Comparison of ENCODE assay signal across 11 mouse cellular contexts in the genomic region with DNA sequence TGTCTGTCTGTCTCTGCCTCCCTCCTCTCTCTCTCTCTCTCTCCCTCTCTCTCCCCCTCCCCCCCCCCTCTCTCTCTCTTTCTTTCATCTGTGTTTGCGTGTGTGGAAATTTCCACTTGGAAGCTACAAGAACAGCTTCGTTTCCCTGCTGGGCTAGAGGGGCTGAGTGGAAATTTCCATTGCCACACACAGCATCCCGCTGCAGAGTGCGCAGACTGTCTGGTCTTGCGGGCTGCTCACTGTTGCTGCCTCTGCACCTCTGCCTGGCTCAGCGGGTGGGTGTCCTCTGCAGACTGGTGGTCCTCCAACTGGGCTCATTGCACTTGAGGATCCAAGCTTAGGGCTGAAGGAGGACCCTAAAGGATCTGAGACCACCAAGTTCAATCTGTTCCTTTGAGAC. TPM values are rescaled to one million over a fixed set of nuclear protein-coding genes. Genes with fewer than 3 reads are reported as not detected.
A peak's percentile ranks its signal among the peaks of the same experiment; 100 is the strongest.
DNase-seq lines count a peak whose midpoint lies in the region; ATAC-seq and TF ChIP-seq lines count a peak whose summit lies in the region.
"Had no signal": no experiment of that assay in that cellular context is flagged by ENCODE, and none has a peak within 500 bp of the region (broad histone marks: within the 10 kb centered on the region; RNA-seq: fewer than 3 reads in every experiment).

No protein-coding gene starts in this region.

- peak overlapping the region; percentile 82 for H3K27ac ChIP-seq in kidney, adult 2 months (ENCODE audit: insufficient read depth, low read depth, low read length)
- H3K27ac ChIP-seq in kidney, embryonic 15.5 days, result no peak overlapping the region
- H3K27ac ChIP-seq in kidney, postnatal 0 days, result no peak overlapping the region
- H3K27ac ChIP-seq in midbrain, embryonic 11.5 days (ENCODE audit: low read depth, low read length), result no peak overlapping the region
- H3K27ac ChIP-seq: forebrain, embryonic 12.5 days; stomach, postnatal 0 days had no signal

- peak; percentile 5 for TF ChIP-seq POLR2A in kidney, adult 2 months (IDR thresholded peaks at IDR 0.05; ENCODE audit: low read depth, low read length)

- TF ChIP-seq CTCF in kidney, adult 2 months (conservative IDR thresholded peaks at IDR 0.05; ENCODE audit: insufficient read depth, insufficient read length, low read depth, low read length), result no peak
- TF ChIP-seq CTCF in kidney, postnatal 0 days (IDR thresholded peaks at IDR 0.05; ENCODE audit: low read depth), result no peak

- no peak overlapping the region for H3K4me2 ChIP-seq in kidney, embryonic 15.5 days
- H3K4me2 ChIP-seq in kidney, postnatal 0 days (ENCODE audit: low read length), result no peak overlapping the region
- H3K4me2 ChIP-seq in midbrain, embryonic 11.5 days, result no peak overlapping the region
- H3K4me2 ChIP-seq: forebrain, embryonic 12.5 days had no signal

- DNase-seq in adrenal gland, adult 2 months, result peak; percentile 74
- DNase-seq in adrenal gland, adult 18-20 months (ENCODE audit: low spot score in 2 of 2), result no peak
- DNase-seq in kidney, adult 2 months, result peak; percentile 75
- peak; percentile 74 for DNase-seq in adrenal gland, postnatal 14 days
- DNase-seq in kidney, postnatal 0 days (ENCODE audit: low spot score), result peak; percentile 33
- no peak for DNase-seq in thymus, adult 18-20 months
- DNase-seq in midbrain, embryonic 11.5 days (ENCODE audit: low spot score, missing footprints), result no peak
- DNase-seq: lung, adult 18-20 months had no signal

- WGBS in kidney, adult 2 months, result 21% methylated on average over 6 of the region's 6 CpGs
- 57% methylated on average over 6 of the region's 6 CpGs for WGBS in kidney, embryonic 15.5 days
- 41% methylated on average over 6 of the region's 6 CpGs for WGBS in kidney, postnatal 0 days
- 57% methylated on average over 6 of the region's 6 CpGs for WGBS in midbrain, embryonic 11.5 days

- no peak overlapping the region for H3K4me3 ChIP-seq in kidney, adult 2 months (ENCODE audit: insufficient read depth, low read depth, low read length)
- no peak overlapping the region for H3K4me3 ChIP-seq in kidney, embryonic 15.5 days (replicated peaks)
- no peak overlapping the region for H3K4me3 ChIP-seq in kidney, postnatal 0 days (replicated peaks; ENCODE audit: low read depth, low read length)
- H3K4me3 ChIP-seq in midbrain, embryonic 11.5 days (ENCODE audit: low read depth, low read length), result no peak overlapping the region
- H3K4me3 ChIP-seq: forebrain, embryonic 12.5 days had no signal

- no peak for ATAC-seq in kidney, embryonic 15.5 days (replicated peaks; ENCODE audit: low FRiP score)
- ATAC-seq in kidney, postnatal 0 days (replicated peaks; ENCODE audit: low FRiP score, low read depth), result no peak
- no peak for ATAC-seq in midbrain, embryonic 11.5 days (ENCODE audit: low FRiP score)

- no peaks in the 10 kb centered on the region for H3K36me3 ChIP-seq in kidney, adult 2 months (ENCODE audit: control insufficient read depth, insufficient read depth, low read length)
- H3K36me3 ChIP-seq in kidney, embryonic 15.5 days, result no peaks in the 10 kb centered on the region
- no peaks in the 10 kb centered on the region for H3K36me3 ChIP-seq in kidney, postnatal 0 days (ENCODE audit: insufficient read depth, low read length)
- no peaks in the 10 kb centered on the region for H3K36me3 ChIP-seq in midbrain, embryonic 11.5 days (ENCODE audit: control insufficient read depth, insufficient read depth, low read length)
- H3K36me3 ChIP-seq: forebrain, embryonic 12.5 days had no signal

- H3K9me3 ChIP-seq in kidney, embryonic 15.5 days (replicated peaks), result no peaks in the 10 kb centered on the region
- H3K9me3 ChIP-seq in kidney, postnatal 0 days (replicated peaks; ENCODE audit: low read length), result no peaks in the 10 kb centered on the region
- no peaks in the 10 kb centered on the region for H3K9me3 ChIP-seq in midbrain, embryonic 11.5 days (ENCODE audit: control insufficient read depth, low read length)
- H3K9me3 ChIP-seq: forebrain, embryonic 12.5 days had no signal

- H3K27me3 ChIP-seq in kidney, adult 2 months (replicated peaks; ENCODE audit: control insufficient read depth, insufficient read depth, low read length), result no peaks in the 10 kb centered on the region
- H3K27me3 ChIP-seq in kidney, embryonic 15.5 days, result peaks cover 5% of the 10 kb centered on the region; the same call in 1 of the 2 replicates
- H3K27me3 ChIP-seq in kidney, postnatal 0 days (ENCODE audit: insufficient read depth, low read length), result no peaks in the 10 kb centered on the region
- H3K27me3 ChIP-seq in midbrain, embryonic 11.5 days (ENCODE audit: control insufficient read depth, insufficient read depth, low read length), result no peaks in the 10 kb centered on the region

- no peak overlapping the region for H3K9ac ChIP-seq in kidney, embryonic 15.5 days
- no peak overlapping the region for H3K9ac ChIP-seq in kidney, postnatal 0 days (ENCODE audit: low read depth, low read length)
- no peak overlapping the region for H3K9ac ChIP-seq in midbrain, embryonic 11.5 days (ENCODE audit: low read length)
- H3K9ac ChIP-seq: forebrain, embryonic 12.5 days had no signal

- peaks cover 16% of the 10 kb centered on the region for H3K4me1 ChIP-seq in kidney, adult 2 months (ENCODE audit: control insufficient read depth, insufficient read depth, low read length)
- H3K4me1 ChIP-seq in kidney, embryonic 15.5 days, result no peaks in the 10 kb centered on the region
- no peaks in the 10 kb centered on the region for H3K4me1 ChIP-seq in kidney, postnatal 0 days (replicated peaks; ENCODE audit: insufficient read depth, low read length)
- 0 out of 2 replicates have a peak, but pooled peaks cover 2% of the 10 kb centered on the region for H3K4me1 ChIP-seq in midbrain, embryonic 11.5 days (ENCODE audit: control insufficient read depth, insufficient read depth, low read length)

RNA-seq across cellular contexts. Expression of a gene that starts 12.8 kb away (rescaled TPM):
- 10 to 100 TPM; 30.3 to 78.9 TPM for total RNA-seq in adrenal gland, adult 2 months (2021)
- 196 and 204 TPM in 2 replicates for polyA plus RNA-seq in adrenal gland, adult 2 months (2012; rRNA removed)
- 10 to 100 TPM; 22.2 to 30.2 TPM for total RNA-seq in adrenal gland, adult 18-20 months (2021)
- polyA plus RNA-seq in kidney, adult 2 months (2012; rRNA removed), result 58.7 and 74.3 TPM in 2 replicates
- 3.2 and 3.5 TPM in 2 replicates for polyA plus RNA-seq in kidney, embryonic 15.5 days (2015; fragmentation: Nextera tagmentation; extraction: Ambion mirVana)
- 25.9 and 32.2 TPM in 2 replicates for total RNA-seq in adrenal gland, postnatal 14 days (2021)
- 5.4 and 5.7 TPM in 2 replicates for polyA plus RNA-seq in kidney, postnatal 0 days (2015; fragmentation: Nextera tagmentation; extraction: Ambion mirVana)
- polyA plus RNA-seq in midbrain, embryonic 11.5 days (2014; fragmentation: Nextera tagmentation; extraction: Ambion mirVana), result 1.3 and 1.4 TPM in 2 replicates

RNA-seq across cellular contexts. Expression of a gene that starts 15.6 kb away (rescaled TPM):
- total RNA-seq in adrenal gland, adult 2 months (2021), result 10 to 100 TPM; 28.7 to 31.8 TPM
- polyA plus RNA-seq in adrenal gland, adult 2 months (2012; rRNA removed), result 1.3 and 2.4 TPM in 2 replicates
- 10 to 100 TPM; 24.8 to 25.6 TPM for total RNA-seq in adrenal gland, adult 18-20 months (2021)
- 9.8 and 24.9 TPM in 2 replicates for polyA plus RNA-seq in kidney, adult 2 months (2012; rRNA removed)
- polyA plus RNA-seq in kidney, embryonic 15.5 days (2015; fragmentation: Nextera tagmentation; extraction: Ambion mirVana), result 1,708 and 1,728 TPM in 2 replicates
- 118 and 119 TPM in 2 replicates for total RNA-seq in adrenal gland, postnatal 14 days (2021)
- polyA plus RNA-seq in kidney, postnatal 0 days (2015; fragmentation: Nextera tagmentation; extraction: Ambion mirVana), result 926 and 1,019 TPM in 2 replicates
- 4,454 and 4,703 TPM in 2 replicates for polyA plus RNA-seq in midbrain, embryonic 11.5 days (2014; fragmentation: Nextera tagmentation; extraction: Ambion mirVana)

RNA-seq across cellular contexts. Expression of a gene that starts 27.1 kb away (rescaled TPM):
- total RNA-seq in adrenal gland, adult 2 months (2021), result 1 to 10 TPM in 1 of 2 experiments, under 1 TPM in 1; 0.29 to 1.5 TPM
- polyA plus RNA-seq in adrenal gland, adult 2 months (2012; rRNA removed), result 0.10 and 0.16 TPM in 2 replicates
- under 1 TPM; 0.48 to 0.56 TPM for total RNA-seq in adrenal gland, adult 18-20 months (2021)
- 0.07 and 0.09 TPM in 2 replicates for polyA plus RNA-seq in kidney, adult 2 months (2012; rRNA removed)
- 16.7 and 17.8 TPM in 2 replicates for polyA plus RNA-seq in kidney, embryonic 15.5 days (2015; fragmentation: Nextera tagmentation; extraction: Ambion mirVana)
- 1.8 and 3.0 TPM in 2 replicates for total RNA-seq in adrenal gland, postnatal 14 days (2021)
- polyA plus RNA-seq in kidney, postnatal 0 days (2015; fragmentation: Nextera tagmentation; extraction: Ambion mirVana), result 5.2 and 7.0 TPM in 2 replicates
- 7.8 and 7.9 TPM in 2 replicates for polyA plus RNA-seq in midbrain, embryonic 11.5 days (2014; fragmentation: Nextera tagmentation; extraction: Ambion mirVana)

RNA-seq across cellular contexts. Expression of a gene that starts 51.5 kb away (rescaled TPM):
- total RNA-seq in adrenal gland, adult 2 months (2021), result 100 to 1,000 TPM; 124 to 147 TPM
- 98.8 and 102 TPM in 2 replicates for polyA plus RNA-seq in adrenal gland, adult 2 months (2012; rRNA removed)
- total RNA-seq in adrenal gland, adult 18-20 months (2021), result 100 to 1,000 TPM; 123 to 132 TPM
- polyA plus RNA-seq in kidney, adult 2 months (2012; rRNA removed), result 133 and 149 TPM in 2 replicates
- 112 and 115 TPM in 2 replicates for polyA plus RNA-seq in kidney, embryonic 15.5 days (2015; fragmentation: Nextera tagmentation; extraction: Ambion mirVana)
- 103 and 113 TPM in 2 replicates for total RNA-seq in adrenal gland, postnatal 14 days (2021)
- polyA plus RNA-seq in kidney, postnatal 0 days (2015; fragmentation: Nextera tagmentation; extraction: Ambion mirVana), result 137 and 141 TPM in 2 replicates
- 132 and 140 TPM in 2 replicates for polyA plus RNA-seq in midbrain, embryonic 11.5 days (2014; fragmentation: Nextera tagmentation; extraction: Ambion mirVana)

Comparison
In these comparisons a context has a peak if more than half of its experiments do, and no peak if none do; other contexts are left out.
1. DNase-seq: peak in adrenal gland, adult 2 months (single experiment), kidney, adult 2 months (single experiment), adrenal gland, postnatal 14 days (single experiment) and kidney, postnatal 0 days (single experiment); none in adrenal gland, adult 18-20 months (0 of 2), thymus, adult 18-20 months (0 of 2) and midbrain, embryonic 11.5 days (single experiment).
2. RNA of a gene that starts 15.6 kb away (polyA plus RNA-seq): 4,454 to 4,703 TPM in midbrain, embryonic 11.5 days, 1,708 to 1,728 TPM in kidney, embryonic 15.5 days and 926 to 1,019 TPM in kidney, postnatal 0 days; 9.8 to 24.9 TPM in kidney, adult 2 months and 1.3 to 2.4 TPM in adrenal gland, adult 2 months; every median in the first group is over 10 times any median in the second.